Mouse (Mus musculus) E14TG2a.4 (cell line): Measurements from ENCODE around the gene Cdh13.

ENCODE experiments used
- CTCF ChIP-seq: conservative IDR thresholded peaks from 2 replicates; pipeline ENCODE4 v1.5.1; 2014; ENCODE audit warnings: low read length
- POU5F1 ChIP-seq: IDR thresholded peaks from 2 replicates; pipeline ENCODE4 v1.6.1; 2014; ENCODE audit warnings: low read length, borderline replicate concordance

- TF ChIP-seq CTCF (no peak), POU5F1 (no peak)
Measured at GRCm38 (mm10) chr8:118826761-118827160, 543.2 kb downstream of the Cdh13 start.
